In genomic region chr1:93753911-93754572, GRCm38 (mm10) we compare ENCODE assay signal across 8 mouse cellular contexts. TPM values are rescaled to one million over a fixed set of nuclear protein-coding genes. Genes with fewer than 3 reads are reported as not detected.
A peak's percentile ranks its signal among the peaks of the same experiment; 100 is the strongest.
DNase-seq lines count a peak whose midpoint lies in the region; ATAC-seq and TF ChIP-seq lines count a peak whose summit lies in the region.

No protein-coding gene starts in this region.

- DNase-seq in layer of hippocampus, adult 2 months (ENCODE audit: low spot score in 2 of 2): peak in 1 of 2 experiments; percentile 13
- no peak for DNase-seq in layer of hippocampus, postnatal 36 days
- DNase-seq in Muller cell, postnatal 12 days (ENCODE audit: inconsistent ontology term): peak; percentile 43
- DNase-seq in embryonic facial prominence, embryonic 14.5 days (ENCODE audit: low spot score): peak; percentile 26
- peak; percentile 34 for DNase-seq in hindbrain, embryonic 14.5 days (ENCODE audit: low spot score)
- DNase-seq in liver: peak; percentile 29
- no peak for DNase-seq in cerebellum, adult 11-12 months

- no peaks in the 10 kb centered on the region for H3K9me3 ChIP-seq in embryonic facial prominence, embryonic 14.5 days (ENCODE audit: control insufficient read depth, low read length)
- H3K9me3 ChIP-seq in hindbrain, embryonic 14.5 days (ENCODE audit: control insufficient read depth, low read length): no peaks in the 10 kb centered on the region
- H3K9me3 ChIP-seq in midbrain, embryonic 16.5 days (replicated peaks; ENCODE audit: control insufficient read depth, low read length, poor library complexity, severe bottlenecking): no peaks in the 10 kb centered on the region

- H3K27me3 ChIP-seq in embryonic facial prominence, embryonic 14.5 days (replicated peaks; ENCODE audit: control insufficient read depth, insufficient read depth, low read length): no peaks in the 10 kb centered on the region
- no peaks in the 10 kb centered on the region for H3K27me3 ChIP-seq in hindbrain, embryonic 14.5 days (ENCODE audit: control insufficient read depth, insufficient read depth, low read length)
- H3K27me3 ChIP-seq in midbrain, embryonic 16.5 days (ENCODE audit: control insufficient read depth, insufficient read depth, low read depth, low read length): no peaks in the 10 kb centered on the region

- ATAC-seq in embryonic facial prominence, embryonic 14.5 days (ENCODE audit: low read depth): peak; percentile 19
- peak; percentile 41 for ATAC-seq in hindbrain, embryonic 14.5 days (ENCODE audit: low FRiP score)
- ATAC-seq in midbrain, embryonic 16.5 days: peak; percentile 37

- 0% methylated on average over 18 of the region's 59 CpGs for whole genome bisulfite sequencing in embryonic facial prominence, embryonic 14.5 days
- under 1% methylated on average over 59 of the region's 59 CpGs for WGBS in hindbrain, embryonic 14.5 days
- under 1% methylated on average over 59 of the region's 59 CpGs for WGBS in midbrain, embryonic 16.5 days

- H3K4me3 ChIP-seq in layer of hippocampus, adult 2 months: peak overlapping the region; percentile 69
- peak overlapping the region; percentile 95 for H3K4me3 ChIP-seq in embryonic facial prominence, embryonic 14.5 days (ENCODE audit: low read depth, low read length)
- peak overlapping the region; percentile 60 for H3K4me3 ChIP-seq in hindbrain, embryonic 14.5 days (replicated peaks; ENCODE audit: low read length)
- peak overlapping the region; percentile 84 for H3K4me3 ChIP-seq in midbrain, embryonic 16.5 days (ENCODE audit: low read depth, low read length)

- peak overlapping the region; percentile 82 for H3K4me2 ChIP-seq in embryonic facial prominence, embryonic 14.5 days (ENCODE audit: low read depth, low read length)
- H3K4me2 ChIP-seq in hindbrain, embryonic 14.5 days (replicated peaks): peak overlapping the region; percentile 86
- peak overlapping the region; percentile 76 for H3K4me2 ChIP-seq in midbrain, embryonic 16.5 days (ENCODE audit: low read length)

- peak overlapping the region; percentile 91 for H3K9ac ChIP-seq in embryonic facial prominence, embryonic 14.5 days (ENCODE audit: low read depth, low read length)
- peak overlapping the region; percentile 91 for H3K9ac ChIP-seq in hindbrain, embryonic 14.5 days
- H3K9ac ChIP-seq in midbrain, embryonic 16.5 days (ENCODE audit: low read depth, low read length): peak overlapping the region; percentile 92

- peak overlapping the region; percentile 92 for H3K27ac ChIP-seq in layer of hippocampus, adult 2 months
- H3K27ac ChIP-seq in embryonic facial prominence, embryonic 14.5 days (replicated peaks; ENCODE audit: low read depth, low read length): peak overlapping the region; percentile 85
- H3K27ac ChIP-seq in hindbrain, embryonic 14.5 days: peak overlapping the region; percentile 88
- peak overlapping the region; percentile 82 for H3K27ac ChIP-seq in midbrain, embryonic 16.5 days (ENCODE audit: low read length)

- peaks cover 16% of the 10 kb centered on the region for H3K36me3 ChIP-seq in embryonic facial prominence, embryonic 14.5 days (ENCODE audit: control insufficient read depth, insufficient read depth, low read length)
- peaks cover 17% of the 10 kb centered on the region for H3K36me3 ChIP-seq in hindbrain, embryonic 14.5 days (replicated peaks; ENCODE audit: control insufficient read depth, insufficient read depth)
- H3K36me3 ChIP-seq in midbrain, embryonic 16.5 days (ENCODE audit: control insufficient read depth, insufficient read depth, low read length): peaks cover 12% of the 10 kb centered on the region

- no peak for TF ChIP-seq CTCF in layer of hippocampus, adult 2 months (conservative IDR thresholded peaks at IDR 0.05)

- H3K4me1 ChIP-seq in embryonic facial prominence, embryonic 14.5 days (ENCODE audit: control insufficient read depth, insufficient read depth, low read length): peaks cover 11% of the 10 kb centered on the region; the same call in 1 of the 2 replicates
- H3K4me1 ChIP-seq in hindbrain, embryonic 14.5 days (replicated peaks; ENCODE audit: control insufficient read depth, insufficient read depth, low read length): peaks cover 19% of the 10 kb centered on the region
- H3K4me1 ChIP-seq in midbrain, embryonic 16.5 days (ENCODE audit: control insufficient read depth, insufficient read depth, low read length): peaks cover 34% of the 10 kb centered on the region

RNA-seq across cellular contexts. Expression of gene Thap4, which starts 0.6 kb away (rescaled TPM):
- total RNA-seq in layer of hippocampus, adult 2 months (2021): 10 to 100 TPM; 35.2 to 35.4 TPM
- total RNA-seq in layer of hippocampus, postnatal 36 days (2021): 10 to 100 TPM; 34.2 to 34.3 TPM
- 44.9 and 45.8 TPM in 2 replicates for polyA plus RNA-seq in embryonic facial prominence, embryonic 14.5 days (2014; fragmentation: Nextera tagmentation; extraction: Ambion mirVana)
- 40.6 and 42.8 TPM in 2 replicates for polyA plus RNA-seq in hindbrain, embryonic 14.5 days (2014; fragmentation: Nextera tagmentation; extraction: Ambion mirVana)
- 54.8 TPM in 2 replicates for polyA plus RNA-seq in midbrain, embryonic 16.5 days (2015; fragmentation: Nextera tagmentation; extraction: Ambion mirVana)

RNA-seq across cellular contexts. Expression of gene Atg4b, which starts 2.7 kb away (rescaled TPM):
- total RNA-seq in layer of hippocampus, adult 2 months (2021): 10 to 100 TPM; 81.6 to 85.2 TPM
- total RNA-seq in layer of hippocampus, postnatal 36 days (2021): 10 to 100 TPM; 79.8 to 84.8 TPM
- polyA plus RNA-seq in embryonic facial prominence, embryonic 14.5 days (2014; fragmentation: Nextera tagmentation; extraction: Ambion mirVana): 81.7 and 84.8 TPM in 2 replicates
- polyA plus RNA-seq in hindbrain, embryonic 14.5 days (2014; fragmentation: Nextera tagmentation; extraction: Ambion mirVana): 89.3 and 91.7 TPM in 2 replicates
- 92.5 and 109 TPM in 2 replicates for polyA plus RNA-seq in midbrain, embryonic 16.5 days (2015; fragmentation: Nextera tagmentation; extraction: Ambion mirVana)

RNA-seq across cellular contexts. Expression of gene Dtymk, which starts 47.7 kb away (rescaled TPM):
- 10 to 100 TPM; 52.6 to 58.0 TPM for total RNA-seq in layer of hippocampus, adult 2 months (2021)
- 10 to 100 TPM; 57.5 to 65.4 TPM for total RNA-seq in layer of hippocampus, postnatal 36 days (2021)
- 214 and 218 TPM in 2 replicates for polyA plus RNA-seq in embryonic facial prominence, embryonic 14.5 days (2014; fragmentation: Nextera tagmentation; extraction: Ambion mirVana)
- polyA plus RNA-seq in hindbrain, embryonic 14.5 days (2014; fragmentation: Nextera tagmentation; extraction: Ambion mirVana): 143 and 148 TPM in 2 replicates
- polyA plus RNA-seq in midbrain, embryonic 16.5 days (2015; fragmentation: Nextera tagmentation; extraction: Ambion mirVana): 134 and 140 TPM in 2 replicates

RNA-seq across cellular contexts. Expression of gene Ing5, which starts 49.7 kb away (rescaled TPM):
- 10 to 100 TPM; 12.6 to 14.2 TPM for total RNA-seq in layer of hippocampus, adult 2 months (2021)
- total RNA-seq in layer of hippocampus, postnatal 36 days (2021): 10 to 100 TPM; 12.9 to 13.8 TPM
- 11.7 and 12.4 TPM in 2 replicates for polyA plus RNA-seq in embryonic facial prominence, embryonic 14.5 days (2014; fragmentation: Nextera tagmentation; extraction: Ambion mirVana)
- 8.4 and 9.3 TPM in 2 replicates for polyA plus RNA-seq in hindbrain, embryonic 14.5 days (2014; fragmentation: Nextera tagmentation; extraction: Ambion mirVana)
- polyA plus RNA-seq in midbrain, embryonic 16.5 days (2015; fragmentation: Nextera tagmentation; extraction: Ambion mirVana): 10.0 and 10.4 TPM in 2 replicates

Comparison
In these comparisons a context has a peak if more than half of its experiments do, and no peak if none do; other contexts are left out.
1. DNase-seq: peak in Muller cell, postnatal 12 days (single experiment), embryonic facial prominence, embryonic 14.5 days (single experiment), hindbrain, embryonic 14.5 days (single experiment) and liver (single experiment); none in layer of hippocampus, postnatal 36 days (0 of 2) and cerebellum, adult 11-12 months (single experiment).
2. Peak in every context shown above with its lines, with median percentiles within 50 percentile points of each other: H3K27ac ChIP-seq, H3K4me3 ChIP-seq, ATAC-seq, H3K4me2 ChIP-seq and H3K9ac ChIP-seq.